Mouse (Mus musculus) MEL (cell line): ENCODE measurements at regions not wholly inside any gene's neighbourhood (a gene's known extent, or its start where the extent isn't known, plus 50 kb on each side); places are given as distances from the start of the nearest gene placed in this dataset.

Source experiments
- DNase-seq: peaks from one replicate; pipeline ENCODE4 v3.0.0; 2011; ENCODE audit warnings: low read depth, low spot score
- H3K27ac ChIP-seq: 2 replicates; pipeline ENCODE4 v1.5.1; 2012; ENCODE audit warnings: low read depth, mild to moderate bottlenecking, control low read depth, low read length, moderate library complexity; ENCODE audit not compliant: control insufficient read depth
- H3K27me3 ChIP-seq, 2 experiments: fragments of 150-350 bp in 1 of 2; sonication (generic) in 1 of 2; 2 replicates each; pipeline ENCODE4 v1.6.1; 2012; ENCODE audit warnings: low read length in 2 of 2, mild to moderate bottlenecking in 2 of 2, improper control_type of control experiment in 1 of 2, moderate library complexity in 1 of 2; ENCODE audit not compliant: insufficient read depth in 2 of 2, control insufficient read depth in 1 of 2
- H3K36me3 ChIP-seq, 2 experiments: 2 replicates each; pipeline ENCODE4 v1.6.1; 2012 to 2014; ENCODE audit warnings: low read length in 2 of 2, improper control_type of control experiment in 1 of 2, inconsistent platforms in 1 of 2, mild to moderate bottlenecking in 1 of 2; ENCODE audit not compliant: insufficient read depth in 2 of 2, control insufficient read depth in 1 of 2
- H3K4me1 ChIP-seq, 2 experiments: fragments of 150-350 bp in 1 of 2; sonication (generic) in 1 of 2; 2 replicates each; pipeline ENCODE4 v1.6.1; 2012; ENCODE audit warnings: low read length in 2 of 2, improper control_type of control experiment in 1 of 2, mild to moderate bottlenecking in 1 of 2; ENCODE audit not compliant: insufficient read depth in 2 of 2, control insufficient read depth in 1 of 2
- H3K4me3 ChIP-seq, 2 experiments: fragments of 150-350 bp in 1 of 2; sonication (generic) in 1 of 2; 2 replicates each; pipeline ENCODE4 v1.5.1; 2012; ENCODE audit warnings: low read depth in 2 of 2, low read length in 2 of 2, mild to moderate bottlenecking in 2 of 2, moderate library complexity in 2 of 2, control low read depth in 1 of 2, improper control_type of control experiment in 1 of 2; ENCODE audit not compliant: control insufficient read depth in 1 of 2, insufficient read depth in 1 of 2
- H3K79me2 ChIP-seq: 2 replicates; pipeline ENCODE4 v1.6.1; 2012; ENCODE audit warnings: mild to moderate bottlenecking, low read length, moderate library complexity; ENCODE audit not compliant: control insufficient read depth, poor library complexity, insufficient read depth
- H3K9ac ChIP-seq: 2 replicates; pipeline ENCODE4 v1.6.1; 2012; ENCODE audit warnings: low read depth, mild to moderate bottlenecking, control low read depth, low read length, moderate library complexity; ENCODE audit not compliant: control insufficient read depth, poor library complexity, severe bottlenecking
- H3K9me3 ChIP-seq: fragments of 150-350 bp; sonication (generic); replicated peaks from 2 replicates; pipeline ENCODE4 v1.6.1; 2012; ENCODE audit warnings: mild to moderate bottlenecking, low read length, improper control_type of control experiment, moderate library complexity; ENCODE audit not compliant: insufficient read depth
- CTCF ChIP-seq, 3 experiments: IDR thresholded peaks in 2 of 3; conservative IDR thresholded peaks in 1 of 3; 2 replicates each; pipeline ENCODE4 v1.5.1; 2011 to 2012; ENCODE audit warnings: low read length in 3 of 3, low read depth in 2 of 3, mild to moderate bottlenecking in 2 of 3, improper control_type of control experiment in 1 of 3, inconsistent platforms in 1 of 3, mixed read lengths in 1 of 3, moderate library complexity in 1 of 3; ENCODE audit not compliant: control insufficient read depth in 1 of 3, insufficient read depth in 1 of 3, poor library complexity in 1 of 3, severe bottlenecking in 1 of 3
- E2F4 ChIP-seq: IDR thresholded peaks from 2 replicates; pipeline ENCODE4 v1.6.1; 2011; ENCODE audit warnings: low read depth, low read length, improper control_type of control experiment, borderline replicate concordance
- EP300 ChIP-seq, 2 experiments: IDR thresholded peaks; 2 replicates each; pipeline ENCODE4 v1.6.1; 2011; ENCODE audit warnings: improper control_type of control experiment in 2 of 2, low read length in 2 of 2, low read depth in 1 of 2, mild to moderate bottlenecking in 1 of 2
- ETS1 ChIP-seq: IDR thresholded peaks from 2 replicates; pipeline ENCODE4 v1.6.1; 2012; ENCODE audit warnings: low read depth, mild to moderate bottlenecking, inconsistent platforms, low read length, improper control_type of control experiment, moderate library complexity
- GABPA ChIP-seq: IDR thresholded peaks from 2 replicates; pipeline ENCODE4 v1.6.1; 2012; ENCODE audit warnings: low read depth, mild to moderate bottlenecking, inconsistent platforms, low read length, improper control_type of control experiment, moderate library complexity
- HCFC1 ChIP-seq: IDR thresholded peaks from 2 replicates; pipeline ENCODE4 v1.6.1; 2012; ENCODE audit warnings: low read depth, mild to moderate bottlenecking, inconsistent platforms, low read length, improper control_type of control experiment, moderate library complexity
- MYB ChIP-seq: IDR thresholded peaks from 2 replicates; pipeline ENCODE4 v1.6.1; 2011; ENCODE audit warnings: mild to moderate bottlenecking, low read depth, low read length, improper control_type of control experiment
- MYC ChIP-seq: IDR thresholded peaks from 2 replicates; pipeline ENCODE4 v1.6.1; 2011; ENCODE audit warnings: low read depth, mild to moderate bottlenecking, low read length, improper control_type of control experiment, moderate library complexity
- NELFE ChIP-seq: IDR thresholded peaks from 2 replicates; pipeline ENCODE4 v1.6.1; 2011; ENCODE audit warnings: low read depth, low read length, improper control_type of control experiment
- POLR2A ChIP-seq, 2 experiments: IDR thresholded peaks; 2 replicates each; pipeline ENCODE4 v1.6.1; 2011 to 2012; ENCODE audit warnings: low read length in 2 of 2, mild to moderate bottlenecking in 2 of 2, control low read depth in 1 of 2, improper control_type of control experiment in 1 of 2, low read depth in 1 of 2, moderate library complexity in 1 of 2; ENCODE audit not compliant: control insufficient read depth in 1 of 2, insufficient read depth in 1 of 2, poor library complexity in 1 of 2
- POLR2AphosphoS5 ChIP-seq: IDR thresholded peaks from 2 replicates; pipeline ENCODE4 v1.6.1; 2012; ENCODE audit warnings: low read depth, borderline replicate concordance, mild to moderate bottlenecking, inconsistent platforms, low read length, moderate library complexity, mixed read lengths
- RAD21 ChIP-seq: IDR thresholded peaks from 2 replicates; pipeline ENCODE4 v1.6.1; 2011; ENCODE audit warnings: mild to moderate bottlenecking, low read depth, low read length, improper control_type of control experiment
- RCOR1 ChIP-seq: IDR thresholded peaks from 2 replicates; pipeline ENCODE4 v1.6.1; 2012; ENCODE audit warnings: low read depth, mild to moderate bottlenecking, inconsistent platforms, low read length, improper control_type of control experiment
- SIN3A ChIP-seq: IDR thresholded peaks from 2 replicates; pipeline ENCODE4 v1.6.1; 2012; ENCODE audit warnings: low read length, improper control_type of control experiment, inconsistent platforms
- SMC3 ChIP-seq: IDR thresholded peaks from 2 replicates; pipeline ENCODE4 v1.6.1; 2011; ENCODE audit warnings: low read depth, low read length, improper control_type of control experiment
- USF2 ChIP-seq, 2 experiments: IDR thresholded peaks; 2 replicates each; pipeline ENCODE4 v1.6.1; 2011 to 2012; ENCODE audit warnings: improper control_type of control experiment in 2 of 2, low read length in 2 of 2, borderline replicate concordance in 1 of 2, inconsistent platforms in 1 of 2, low read depth in 1 of 2, mild to moderate bottlenecking in 1 of 2; ENCODE audit not compliant: insufficient read depth in 1 of 2
- ZKSCAN1 ChIP-seq: IDR thresholded peaks from 2 replicates; pipeline ENCODE4 v1.6.1; 2012; ENCODE audit warnings: low read depth, mild to moderate bottlenecking, inconsistent platforms, low read length, improper control_type of control experiment, moderate library complexity

DNA sequence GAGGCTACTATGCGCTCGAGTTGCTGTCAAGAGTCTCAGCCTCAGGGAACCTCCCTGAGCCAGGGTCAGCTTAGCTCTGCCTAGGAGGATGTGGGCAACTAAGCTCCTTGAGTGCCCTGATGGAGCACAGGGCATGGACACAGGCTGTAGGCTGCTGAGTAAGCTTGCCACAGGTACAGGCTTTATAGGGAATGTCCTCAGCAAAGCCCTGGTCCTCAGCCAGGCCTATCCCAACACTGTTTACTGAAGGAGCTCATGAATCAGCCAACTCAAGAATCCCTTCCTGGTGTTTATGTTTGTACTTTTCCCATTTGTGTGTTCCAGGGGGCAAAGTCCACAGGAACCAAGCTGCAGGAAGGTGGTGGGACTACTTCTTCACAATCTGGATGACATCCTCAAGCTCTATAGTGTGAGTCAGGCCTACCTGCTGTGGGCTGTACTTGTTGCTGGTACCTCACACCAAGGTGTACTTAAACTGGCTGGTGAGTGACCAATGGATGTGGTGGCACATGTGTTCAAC is 72.1 kb upstream of the Six3 start:
- Histone ChIP-seq H3K4me3 (no peak overlapping the region), H3K27ac (no peak overlapping the region), H3K27me3 (peaks cover 2% of the 10 kb centered on the region in 2 experiments; a peak in 3 of 4 replicates), H3K36me3 (no peaks in the 10 kb centered on the region), H3K79me2 (no peaks in the 10 kb centered on the region), H3K9me3 (no peaks in the 10 kb centered on the region), H3K4me1 (no peaks in the 10 kb centered on the region), H3K9ac (no peak overlapping the region)
- TF ChIP-seq HCFC1 (no peak), POLR2A (IDR thresholded peaks at IDR 0.05; ENCODE audit: control insufficient read depth in 1 of 2, insufficient read depth in 1 of 2, low read depth in 1 of 2, low read length in 2 of 2, poor library complexity in 1 of 2) (no peak), POLR2AphosphoS5 (no peak), RCOR1 (no peak), SIN3A (no peak)
- no peak for DNase-seq

DNA sequence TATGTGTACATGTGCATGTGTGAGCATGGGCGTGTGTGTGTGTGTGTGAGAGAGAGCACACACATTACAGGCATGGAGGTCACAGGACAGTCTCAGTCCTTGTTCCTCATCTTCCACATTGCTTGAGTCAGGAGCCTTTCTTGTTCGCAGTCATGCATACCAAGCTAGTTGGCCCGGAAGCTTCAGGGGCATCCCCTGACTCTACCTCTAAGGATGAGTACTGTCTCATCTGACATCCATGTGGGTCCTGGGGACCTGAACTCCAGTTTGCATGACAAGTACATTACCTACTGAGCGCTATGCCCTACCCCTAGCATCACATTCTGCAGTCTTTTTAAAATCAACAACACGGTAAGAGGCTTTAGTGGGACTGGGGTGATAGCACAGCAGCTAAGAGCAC is 65.3 kb upstream of the Six3 start:
- Histone ChIP-seq H3K27me3 (peaks cover 0 to 2% of the 10 kb centered on the region in 2 experiments; a peak in 3 of 4 replicates), H3K36me3 (no peaks in the 10 kb centered on the region), H3K9ac (no peak overlapping the region), H3K4me3 (no peak overlapping the region), H3K9me3 (no peaks in the 10 kb centered on the region), H3K27ac (no peak overlapping the region), H3K79me2 (no peaks in the 10 kb centered on the region), H3K4me1 (no peaks in the 10 kb centered on the region)
- TF ChIP-seq SMC3, result no peak
- TF ChIP-seq MYC, result no peak
- no peak for TF ChIP-seq ZKSCAN1
- no peak for TF ChIP-seq ETS1
- TF ChIP-seq EP300 (IDR thresholded peaks at IDR 0.05; ENCODE audit: low read depth in 1 of 2, low read length in 2 of 2), result no peak
- no peak for TF ChIP-seq CTCF (IDR thresholded peaks at IDR 0.05 in 2 of 3, conservative IDR thresholded peaks at IDR 0.05 in 1 of 3; ENCODE audit: control insufficient read depth in 1 of 3, insufficient read depth in 1 of 3, low read depth in 2 of 3, low read length in 3 of 3, poor library complexity in 1 of 3, severe bottlenecking in 1 of 3)
- no peak for TF ChIP-seq MYB
- no peak for TF ChIP-seq RAD21
- TF ChIP-seq GABPA, result no peak
- TF ChIP-seq E2F4, result no peak
- TF ChIP-seq HCFC1, result no peak
- no peak for TF ChIP-seq USF2 (IDR thresholded peaks at IDR 0.05; ENCODE audit: borderline replicate concordance in 1 of 2, insufficient read depth in 1 of 2, low read depth in 1 of 2, low read length in 2 of 2)
- no peak for TF ChIP-seq NELFE
- no peak for DNase-seq
